Mouse (Mus musculus) midbrain, embryonic 14.5 days (tissue): ENCODE measurements around the gene Abcd3. TPM values are rescaled to one million over a fixed set of nuclear protein-coding genes. Genes with fewer than 3 reads are reported as not detected.

Experiments
- ATAC-seq: fragments of 200-750 bp; cut with Nextera tagmentation; 2 replicates; pipeline ENCODE4 v1.8.0; 2017; ENCODE audit warnings: moderate number of reproducible peaks, moderate library complexity; ENCODE audit not compliant: low FRiP score, low TSS enrichment
- DNase-seq: peaks from one replicate; pipeline ENCODE4 v3.0.0-alpha.2; 2015
- H3K27ac ChIP-seq: fragments of 300-500 bp; sonication (generic); replicated peaks from 2 replicates; pipeline ENCODE4 v1.5.1; 2014; ENCODE audit warnings: mild to moderate bottlenecking, low read depth, low read length, moderate library complexity
- H3K27me3 ChIP-seq: fragments of 300-500 bp; sonication (generic); 2 replicates; pipeline ENCODE4 v1.6.1; 2014; ENCODE audit warnings: low read length, control low read depth, mixed read lengths; ENCODE audit not compliant: control insufficient read depth, insufficient read depth
- H3K36me3 ChIP-seq: fragments of 300-500 bp; sonication (generic); 2 replicates; pipeline ENCODE4 v1.6.1; 2014; ENCODE audit warnings: low read length, control low read depth; ENCODE audit not compliant: control insufficient read depth, insufficient read depth
- H3K4me1 ChIP-seq: fragments of 300-500 bp; sonication (generic); 2 replicates; pipeline ENCODE4 v1.6.1; 2014; ENCODE audit warnings: mild to moderate bottlenecking, antibody characterized with exemption, low read length, control low read depth; ENCODE audit not compliant: control insufficient read depth, insufficient read depth
- H3K4me2 ChIP-seq: fragments of 300-500 bp; sonication (generic); 2 replicates; pipeline ENCODE4 v1.6.1; 2014; ENCODE audit warnings: mild to moderate bottlenecking, low read length, moderate library complexity
- H3K4me3 ChIP-seq: fragments of 300-500 bp; sonication (generic); replicated peaks from 2 replicates; pipeline ENCODE4 v1.5.1; 2014; ENCODE audit warnings: low read depth, low read length
- H3K9ac ChIP-seq: fragments of 300-500 bp; sonication (generic); replicated peaks from 2 replicates; pipeline ENCODE4 v1.6.1; 2014; ENCODE audit warnings: mild to moderate bottlenecking, low read length, moderate library complexity
- H3K9me3 ChIP-seq: fragments of 300-500 bp; sonication (generic); 2 replicates; pipeline ENCODE4 v1.6.1; 2016; ENCODE audit warnings: low read length, control low read depth, mixed read lengths; ENCODE audit not compliant: control insufficient read depth
- WGBS: fragments of 180-500 bp; shearing (Covaris S2); extraction: QIAGEN DNeasy Blood & Tissue Kit; methylation state at CpG from one replicate; pipeline ENCODE4 v1.1.7; 2014; 5-methylcytosine and 5-hydroxymethylcytosine counted together
- polyA plus RNA-seq: library from polyadenylated mRNA; unstranded; fragments of >200 nt; fragmentation: Nextera tagmentation; extraction: Ambion mirVana; gene quantifications from 2 replicates; pipeline ENCODE4 v1.2.1, GENCODE M21; 2014

Gene Abcd3
- polyA plus RNA-seq, 1 experiment from 2014 or later: 75.1 TPM

DNA sequence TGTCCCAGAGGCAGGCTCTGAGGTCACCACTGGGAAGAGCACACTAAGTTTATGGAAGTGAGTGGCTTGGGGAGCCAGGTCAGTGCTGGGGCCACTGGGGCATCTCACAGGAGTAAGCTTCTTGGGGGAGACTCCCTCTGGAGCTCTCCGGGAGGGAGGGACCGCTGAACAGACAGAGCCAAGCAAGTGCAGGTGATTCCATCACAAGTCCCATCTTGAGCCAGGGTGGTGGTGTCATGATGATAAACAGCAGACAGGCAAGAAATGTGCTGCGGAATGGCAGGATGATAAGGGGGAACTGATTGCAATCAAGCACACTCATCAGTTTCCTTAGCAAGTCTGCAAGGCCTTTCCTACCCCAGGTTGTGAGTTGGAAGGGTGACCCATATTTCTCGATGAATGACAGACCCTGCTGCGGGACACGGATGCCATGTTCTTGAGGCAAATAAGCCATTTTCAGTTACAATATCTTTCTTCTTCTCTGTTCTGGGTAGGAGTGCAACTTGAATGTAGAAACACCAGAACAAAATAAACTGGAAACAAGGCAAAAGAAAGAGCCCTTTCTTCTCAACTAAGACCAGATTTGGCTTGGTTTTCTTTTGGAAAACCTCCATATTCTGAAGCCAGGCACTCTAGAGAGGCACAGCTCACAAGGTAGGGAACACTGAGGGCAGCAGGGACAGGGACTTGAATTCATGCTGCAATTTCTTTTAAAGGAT is 99.2 kb downstream of the Abcd3 start:
- Histone ChIP-seq H3K36me3 (no peaks in the 10 kb centered on the region), H3K27me3 (no peaks in the 10 kb centered on the region), H3K27ac (no peak overlapping the region), H3K4me1 (no peaks in the 10 kb centered on the region), H3K4me3 (no peak overlapping the region), H3K9me3 (no peaks in the 10 kb centered on the region), H3K4me2 (no peak overlapping the region), H3K9ac (no peak overlapping the region)
- no peak for ATAC-seq
- DNase-seq: no peak
- WGBS: 91% methylated on average over 6 of the region's 6 CpGs

DNA sequence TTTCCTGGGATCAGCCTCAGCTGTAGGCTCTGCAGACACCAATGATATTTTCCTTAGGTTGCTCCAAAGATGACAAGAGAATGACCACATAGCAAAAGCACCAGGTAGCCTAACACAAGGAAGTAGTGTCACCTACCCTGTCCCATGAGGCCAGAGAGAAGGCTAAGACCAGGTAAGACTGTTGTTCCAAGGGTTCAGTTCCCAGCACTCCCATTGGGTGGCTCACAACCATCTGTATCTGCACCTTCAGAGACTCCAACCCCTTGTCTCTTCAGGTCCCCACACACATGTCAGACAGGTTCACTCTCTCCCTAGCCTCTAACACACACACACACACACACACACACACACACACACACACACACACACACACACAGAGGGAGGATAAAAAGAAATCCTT is 99.8 kb downstream of the Abcd3 start:
- ATAC-seq: no peak
- no peak overlapping the region for H3K4me3 ChIP-seq
- H3K9me3 ChIP-seq: no peaks in the 10 kb centered on the region
- H3K4me2 ChIP-seq: no peak overlapping the region
- H3K9ac ChIP-seq: no peak overlapping the region
- DNase-seq: no peak
- no peak overlapping the region for H3K27ac ChIP-seq
- no peaks in the 10 kb centered on the region for H3K36me3 ChIP-seq
- H3K27me3 ChIP-seq: no peaks in the 10 kb centered on the region
- no peaks in the 10 kb centered on the region for H3K4me1 ChIP-seq

DNA sequence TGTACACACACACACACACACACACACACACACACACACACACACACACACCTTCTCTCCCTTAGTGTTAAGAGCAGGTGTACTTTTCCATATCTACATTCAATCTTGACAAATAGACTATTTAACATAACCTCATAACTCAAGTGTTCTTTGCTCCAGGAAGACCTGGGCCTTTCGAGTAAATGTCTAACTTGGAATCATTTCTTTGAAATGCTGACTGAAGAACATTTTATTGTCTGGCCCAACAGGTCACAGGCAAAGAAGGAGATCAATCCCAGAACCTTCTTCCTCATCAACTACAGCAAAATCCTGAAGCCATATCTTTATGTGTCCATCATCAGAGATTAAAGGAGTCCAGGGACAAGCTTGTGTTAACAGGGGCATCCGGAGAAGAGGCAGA is 100.6 kb downstream of the Abcd3 start:
- Histone ChIP-seq H3K36me3 (no peaks in the 10 kb centered on the region), H3K4me2 (no peak overlapping the region), H3K4me1 (no peaks in the 10 kb centered on the region), H3K9me3 (no peaks in the 10 kb centered on the region), H3K27ac (no peak overlapping the region), H3K4me3 (no peak overlapping the region), H3K9ac (no peak overlapping the region), H3K27me3 (no peaks in the 10 kb centered on the region)
- 86% methylated on average over 2 of the region's 2 CpGs for WGBS
- no peak for DNase-seq
- no peak for ATAC-seq

DNA sequence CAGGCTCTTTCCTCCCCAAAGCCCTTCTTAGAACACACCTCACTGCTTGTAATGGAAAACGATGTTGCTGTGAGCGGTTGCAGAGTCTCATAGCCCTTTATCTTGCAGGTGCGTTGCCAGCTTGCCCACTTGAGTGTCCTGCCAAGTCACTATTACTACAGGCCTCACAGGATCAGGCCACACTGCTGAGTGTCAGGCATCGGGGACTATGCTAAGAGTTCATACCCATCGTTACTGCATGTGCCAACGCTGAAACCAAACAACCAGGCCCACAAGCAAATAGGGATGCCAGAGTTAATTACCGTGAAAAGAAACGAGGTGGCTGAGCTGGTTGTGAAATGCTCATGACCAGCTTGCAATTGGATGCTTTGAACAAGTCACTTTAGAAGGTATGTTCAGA is 101.3 kb downstream of the Abcd3 start:
- Histone ChIP-seq H3K36me3 (no peaks in the 10 kb centered on the region), H3K9me3 (no peaks in the 10 kb centered on the region), H3K27me3 (no peaks in the 10 kb centered on the region), H3K4me1 (no peaks in the 10 kb centered on the region), H3K4me2 (no peak overlapping the region), H3K4me3 (no peak overlapping the region), H3K27ac (no peak overlapping the region), H3K9ac (no peak overlapping the region)
- 82% methylated on average over 8 of the region's 8 CpGs for WGBS
- ATAC-seq: no peak
- no peak for DNase-seq

DNA sequence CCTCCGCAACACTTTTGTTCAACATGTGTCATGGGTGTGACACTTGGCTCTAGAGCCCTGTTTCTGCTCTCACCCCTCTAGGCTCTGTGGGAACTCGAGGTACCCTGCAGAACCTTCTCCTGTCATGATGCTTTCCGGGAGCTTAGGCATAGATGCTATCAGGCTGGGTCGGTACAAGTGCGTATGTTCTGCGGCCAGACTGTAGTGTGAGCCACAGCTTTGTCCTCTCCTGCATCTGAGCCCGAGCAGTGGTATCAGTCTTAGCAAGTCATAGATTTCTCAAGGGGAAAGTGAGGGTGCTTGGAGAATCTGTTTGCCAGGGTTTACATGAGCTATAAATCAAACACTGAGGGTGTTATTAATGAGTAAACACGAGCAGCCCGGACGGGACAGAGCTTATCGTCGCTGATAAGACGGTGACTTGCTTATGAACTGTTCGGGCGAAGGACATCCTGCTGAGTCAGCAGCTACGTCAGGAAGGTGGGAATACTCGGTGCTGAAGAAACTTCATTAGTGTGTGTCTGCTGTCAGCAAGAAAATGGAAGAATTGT is 101.9 kb downstream of the Abcd3 start:
- Histone ChIP-seq H3K4me1 (no peaks in the 10 kb centered on the region), H3K27me3 (no peaks in the 10 kb centered on the region), H3K36me3 (no peaks in the 10 kb centered on the region), H3K9me3 (no peaks in the 10 kb centered on the region), H3K27ac (no peak overlapping the region), H3K4me2 (no peak overlapping the region), H3K9ac (no peak overlapping the region), H3K4me3 (no peak overlapping the region)
- 74% methylated on average over 17 of the region's 17 CpGs for WGBS
- no peak for DNase-seq
- ATAC-seq: no peak

DNA sequence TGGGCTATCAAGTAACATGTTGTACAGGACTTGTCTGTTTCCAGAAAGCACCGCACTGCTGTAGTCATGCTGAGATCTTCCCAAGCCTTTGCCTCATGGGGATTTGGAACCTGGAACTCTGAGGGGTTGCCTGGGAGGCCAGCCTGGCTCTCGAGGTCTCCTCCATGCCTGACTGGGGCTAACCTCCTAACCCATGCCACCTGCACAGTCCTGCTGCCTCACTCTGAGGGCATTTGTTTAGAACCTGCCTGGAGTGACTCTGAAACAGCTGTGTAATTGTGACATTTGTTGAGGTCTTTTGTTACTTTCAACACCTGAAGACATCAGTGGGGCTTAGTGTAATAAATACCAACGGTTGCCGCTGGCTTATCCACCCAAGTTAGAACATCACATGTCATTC is 102.9 kb downstream of the Abcd3 start:
- Histone ChIP-seq H3K9me3 (no peaks in the 10 kb centered on the region), H3K27me3 (no peaks in the 10 kb centered on the region), H3K27ac (no peak overlapping the region), H3K36me3 (no peaks in the 10 kb centered on the region), H3K4me3 (no peak overlapping the region), H3K4me2 (no peak overlapping the region), H3K9ac (no peak overlapping the region), H3K4me1 (no peaks in the 10 kb centered on the region)
- DNase-seq (no peak), ATAC-seq (no peak)
- 74% methylated on average over 4 of the region's 4 CpGs for WGBS

DNA sequence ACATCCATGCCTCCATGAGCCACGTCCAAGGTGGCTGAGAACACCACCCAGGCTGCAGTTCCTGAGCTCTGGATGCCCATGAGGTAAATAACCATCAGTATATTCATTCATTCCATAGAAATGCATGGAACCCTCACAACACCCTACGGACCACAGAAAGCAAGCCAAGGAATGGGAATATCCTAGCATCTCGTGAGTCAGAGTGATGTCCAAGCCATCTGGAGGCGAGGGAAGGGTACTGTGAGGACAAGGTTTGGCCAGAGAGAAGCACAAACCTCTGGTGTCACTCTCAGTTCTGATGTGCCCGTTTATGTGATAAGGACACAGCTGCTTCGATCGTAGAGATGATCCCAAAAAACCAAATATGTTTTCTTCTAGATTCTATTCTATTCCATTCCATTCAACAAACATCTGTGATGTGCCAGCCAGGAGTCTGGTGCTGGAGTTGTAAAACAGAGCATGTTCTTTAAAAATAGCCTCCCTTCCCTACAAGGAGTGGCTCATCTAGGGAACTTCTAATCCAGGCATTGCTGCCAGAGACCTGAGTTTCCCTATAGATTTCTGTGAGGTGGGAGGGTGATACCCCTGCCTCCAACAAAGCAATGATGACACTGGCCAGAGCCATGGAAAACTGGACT is 104.1 kb downstream of the Abcd3 start:
- no peak overlapping the region for H3K4me2 ChIP-seq
- ATAC-seq: no peak
- WGBS: 89% methylated on average over 7 of the region's 7 CpGs
- no peaks in the 10 kb centered on the region for H3K4me1 ChIP-seq
- no peak overlapping the region for H3K4me3 ChIP-seq
- H3K36me3 ChIP-seq: no peaks in the 10 kb centered on the region
- H3K27me3 ChIP-seq: no peaks in the 10 kb centered on the region
- no peak overlapping the region for H3K27ac ChIP-seq
- no peaks in the 10 kb centered on the region for H3K9me3 ChIP-seq
- H3K9ac ChIP-seq: no peak overlapping the region
- DNase-seq: no peak
